Mouse (Mus musculus) urinary bladder, postnatal 36 days (tissue): ENCODE measurements around the gene Gpx7.
"Not testable (repeated sequence)": the region's sequence is repeated elsewhere in the genome, so short reads cannot be mapped to it uniquely, and the experiment has no call there.

Experiments
- DNase-seq, 2 experiments: peaks; one replicate each; pipeline ENCODE4 v3.0.0; 2022; ENCODE audit warnings: low spot score in 2 of 2, mixed read lengths in 1 of 2

Gene Gpx7

GRCm38 (mm10) chr4:108391124-108391523 lies 15.6 kb downstream of the Gpx7 start:
- peak in 1 of 2 experiments; percentile 18 for DNase-seq

- no peak for DNase-seq
Observed at GRCm38 (mm10) chr4:108388741-108389140, 18.0 kb downstream of the Gpx7 start.

- peak; percentile 23 to 66 for DNase-seq
Observed at GRCm38 (mm10) chr4:108387681-108388253, 19.0 kb downstream of the Gpx7 start.

GRCm38 (mm10) chr4:108387106-108387505 lies 19.7 kb downstream of the Gpx7 start:
- DNase-seq = no peak

- DNase-seq = no peak
Observed at GRCm38 (mm10) chr4:108386087-108386486, 20.7 kb downstream of the Gpx7 start.

GRCm38 (mm10) chr4:108383183-108383714 lies 23.5 kb downstream of the Gpx7 start, which contains the start of gene Shisal2a:
Shisal2a (minus strand) TSS chr4:108383349.
- no peak for DNase-seq

GRCm38 (mm10) chr4:108380146-108380545 lies 26.6 kb downstream of the Gpx7 start:
- no peak for DNase-seq

GRCm38 (mm10) chr4:108379476-108379875 lies 27.3 kb downstream of the Gpx7 start:
- no peak for DNase-seq

GRCm38 (mm10) chr4:108372166-108372565 lies 34.6 kb downstream of the Gpx7 start:
- DNase-seq = no peak

- DNase-seq = no peak
Observed at GRCm38 (mm10) chr4:108371421-108371820, 35.3 kb downstream of the Gpx7 start.

GRCm38 (mm10) chr4:108370409-108370808 lies 36.4 kb downstream of the Gpx7 start:
- no peak for DNase-seq

- DNase-seq = no peak
Observed at GRCm38 (mm10) chr4:108369254-108369653, 37.5 kb downstream of the Gpx7 start.

- no peak for DNase-seq
Observed at GRCm38 (mm10) chr4:108364111-108364476, 42.7 kb downstream of the Gpx7 start.

GRCm38 (mm10) chr4:108363355-108364110 lies 43.2 kb downstream of the Gpx7 start:
- no peak for DNase-seq

GRCm38 (mm10) chr4:108362321-108363261 lies 44.2 kb downstream of the Gpx7 start:
- no peak for DNase-seq

GRCm38 (mm10) chr4:108360136-108361055 lies 46.4 kb downstream of the Gpx7 start:
- no peak for DNase-seq

GRCm38 (mm10) chr4:108358498-108358897 lies 48.3 kb downstream of the Gpx7 start:
- DNase-seq = no peak

GRCm38 (mm10) chr4:108357458-108357857 lies 49.3 kb downstream of the Gpx7 start:
- DNase-seq = peak in 1 of 2 experiments; percentile 18

GRCm38 (mm10) chr4:108353591-108353990 lies 53.2 kb downstream of the Gpx7 start:
- DNase-seq = not testable (repeated sequence)

- DNase-seq = peak in 1 of 2 experiments; percentile 37
Observed at GRCm38 (mm10) chr4:108350819-108351218, 55.9 kb downstream of the Gpx7 start.
